In genomic region chr19:46784502-46784901, GRCm38 (mm10) we compare ENCODE assay signal across 17 mouse cellular contexts. TPM values are rescaled to one million over a fixed set of nuclear protein-coding genes. Genes with fewer than 3 reads are reported as not detected.
DNase-seq lines count a peak whose midpoint lies in the region; ATAC-seq and TF ChIP-seq lines count a peak whose summit lies in the region.
"Had no signal": no experiment of that assay in that cellular context is flagged by ENCODE, and none has a peak within 500 bp of the region (broad histone marks: within the 10 kb centered on the region; RNA-seq: fewer than 3 reads in every experiment).

No protein-coding gene starts in this region.

- no peak overlapping the region for H3K9ac ChIP-seq in intestine, embryonic 16.5 days (ENCODE audit: low read depth, low read length)
- H3K9ac ChIP-seq in liver, postnatal 0 days (replicated peaks) = no peak overlapping the region
- no peak overlapping the region for H3K9ac ChIP-seq in midbrain, embryonic 15.5 days
- H3K9ac ChIP-seq: forebrain, embryonic 15.5 days had no signal

- no peaks in the 10 kb centered on the region for H3K79me3 ChIP-seq in C2C12 (ENCODE audit: low read depth)

- peak overlapping the region; percentile 60 for H3K27ac ChIP-seq in intestine, embryonic 16.5 days (ENCODE audit: low read length)
- no peak overlapping the region for H3K27ac ChIP-seq in liver, postnatal 0 days (ENCODE audit: low read depth)
- no peak overlapping the region for H3K27ac ChIP-seq in left cerebral cortex, adult 2 months
- no peak overlapping the region for H3K27ac ChIP-seq in midbrain, embryonic 15.5 days
- H3K27ac ChIP-seq: forebrain, embryonic 15.5 days; midbrain, embryonic 10.5 days had no signal

- H3K79me2 ChIP-seq in C2C12 (ENCODE audit: control insufficient read depth, insufficient read depth) = no peaks in the 10 kb centered on the region

- DNase-seq in heart, adult 11 months = peak; percentile 72
- no peak for DNase-seq in heart, postnatal 10 days
- DNase-seq in liver, postnatal 0 days = no peak
- no peak for DNase-seq in thymus, postnatal 0 days (ENCODE audit: low spot score)
- no peak for DNase-seq in left cerebral cortex, adult 2 months (ENCODE audit: extremely low spot score in 1 of 2, low spot score in 2 of 2)
- DNase-seq: adrenal gland, postnatal 10 days; cerebellum, adult 11 months; heart, postnatal 4 days; right cerebral cortex, postnatal 14 days; thymus, postnatal 36 days had no signal

- H3K4me1 ChIP-seq in intestine, embryonic 16.5 days (ENCODE audit: control insufficient read depth, insufficient read depth, low read length) = 0 out of 2 replicates have a peak, but pooled peaks cover 6% of the 10 kb centered on the region
- peaks cover 13% of the 10 kb centered on the region for H3K4me1 ChIP-seq in liver, postnatal 0 days (ENCODE audit: insufficient read depth)
- 0 out of 2 replicates have a peak, but pooled peaks cover 3% of the 10 kb centered on the region for H3K4me1 ChIP-seq in midbrain, embryonic 15.5 days
- H3K4me1 ChIP-seq: forebrain, embryonic 15.5 days; midbrain, embryonic 10.5 days had no signal

- peak; percentile 96 for ATAC-seq in intestine, embryonic 16.5 days
- peak; percentile 85 for ATAC-seq in liver, postnatal 0 days
- ATAC-seq in midbrain, embryonic 15.5 days (replicated peaks) = no peak
- ATAC-seq: forebrain, embryonic 15.5 days had no signal

- 56% methylated on average over 6 of the region's 6 CpGs for WGBS in intestine, embryonic 16.5 days
- WGBS in liver, postnatal 0 days (ENCODE audit: insufficient replicate concordance) = 36% methylated on average over 6 of the region's 6 CpGs
- 89% methylated on average over 6 of the region's 6 CpGs for WGBS in midbrain, embryonic 15.5 days

- no peaks in the 10 kb centered on the region for H3K27me3 ChIP-seq in C2C12 (ENCODE audit: control insufficient read depth, insufficient read depth, insufficient read length)
- no peaks in the 10 kb centered on the region for H3K27me3 ChIP-seq in intestine, embryonic 16.5 days (replicated peaks; ENCODE audit: control insufficient read depth, insufficient read depth, low read length)
- H3K27me3 ChIP-seq in liver, postnatal 0 days (ENCODE audit: insufficient read depth, low read length) = no peaks in the 10 kb centered on the region
- no peaks in the 10 kb centered on the region for H3K27me3 ChIP-seq in midbrain, embryonic 15.5 days (replicated peaks)
- H3K27me3 ChIP-seq: forebrain, embryonic 15.5 days had no signal

- peak; percentile 75; the same call in 1 of the 2 replicates for TF ChIP-seq EP300 in liver, postnatal 0 days (IDR thresholded peaks at IDR 0.05; ENCODE audit: low read depth)

- H3K4me3 ChIP-seq in C2C12 (ENCODE audit: insufficient read depth, poor library complexity, severe bottlenecking) = no peak overlapping the region
- H3K4me3 ChIP-seq in intestine, embryonic 16.5 days (ENCODE audit: low read length) = no peak overlapping the region
- no peak overlapping the region for H3K4me3 ChIP-seq in liver, postnatal 0 days (ENCODE audit: low read depth, low read length)
- H3K4me3 ChIP-seq in left cerebral cortex, adult 2 months = no peak overlapping the region
- H3K4me3 ChIP-seq in midbrain, embryonic 15.5 days = no peak overlapping the region
- H3K4me3 ChIP-seq: forebrain, embryonic 15.5 days; midbrain, embryonic 10.5 days; myocyte had no signal

- no peak overlapping the region for H3ac ChIP-seq in C2C12 (ENCODE audit: control insufficient read depth, insufficient read length, low read depth)

- no peak for TF ChIP-seq CTCF in C2C12 (IDR thresholded peaks at IDR 0.05; ENCODE audit: control insufficient read depth, insufficient read depth, insufficient read length)
- no peak for TF ChIP-seq CTCF in liver, postnatal 0 days (IDR thresholded peaks at IDR 0.05; ENCODE audit: low read depth)
- no peak for TF ChIP-seq CTCF in left cerebral cortex, adult 2 months (IDR thresholded peaks at IDR 0.05)

- intact Hi-C loops in heart, postnatal 10 days (cut with DNase I) = no loop called here
- intact Hi-C loops in left cerebral cortex, adult 2 months (cut with DNase I) = no loop called here

- H3K9me3 ChIP-seq in intestine, embryonic 16.5 days (ENCODE audit: control insufficient read depth, low read length) = no peaks in the 10 kb centered on the region
- H3K9me3 ChIP-seq in liver, postnatal 0 days (ENCODE audit: low read length) = no peaks in the 10 kb centered on the region
- H3K9me3 ChIP-seq in midbrain, embryonic 15.5 days = no peaks in the 10 kb centered on the region
- H3K9me3 ChIP-seq: forebrain, embryonic 15.5 days; midbrain, embryonic 10.5 days had no signal

- H3K4me2 ChIP-seq in intestine, embryonic 16.5 days (ENCODE audit: low read depth, low read length) = no peak overlapping the region; the same call in 1 of the 2 replicates
- no peak overlapping the region for H3K4me2 ChIP-seq in liver, postnatal 0 days (ENCODE audit: low read depth, low read length)
- H3K4me2 ChIP-seq in midbrain, embryonic 15.5 days = no peak overlapping the region
- H3K4me2 ChIP-seq: forebrain, embryonic 15.5 days; heart, embryonic 11.5 days had no signal

- H3K36me3 ChIP-seq in C2C12 (ENCODE audit: control insufficient read depth, insufficient read depth) = no peaks in the 10 kb centered on the region
- no peaks in the 10 kb centered on the region for H3K36me3 ChIP-seq in intestine, embryonic 16.5 days (ENCODE audit: control insufficient read depth, insufficient read depth, low read length)
- no peaks in the 10 kb centered on the region for H3K36me3 ChIP-seq in liver, postnatal 0 days (replicated peaks; ENCODE audit: insufficient read depth, low read length)
- no peaks in the 10 kb centered on the region for H3K36me3 ChIP-seq in midbrain, embryonic 15.5 days (replicated peaks)
- H3K36me3 ChIP-seq: forebrain, embryonic 15.5 days; midbrain, embryonic 10.5 days had no signal

TF ChIP-seq in C2C12, 6 proteins besides CTCF, POLR2A, EP300 and RAD21:
- peak; percentile 8 for TF ChIP-seq CEBPB (IDR thresholded peaks at IDR 0.05; ENCODE audit: low read depth)
- TF ChIP-seq MAX (IDR thresholded peaks at IDR 0.05) = no peak
TF ChIP-seq in C2C12: peak in this region for 1.

RNA-seq across cellular contexts. Expression of gene Cnnm2, which starts 23.1 kb away (rescaled TPM):
- 1 to 10 TPM; 6.6 to 7.7 TPM for total RNA-seq in heart, postnatal 10 days (2021)
- 4.1 TPM for polyA plus RNA-seq in C2C12 (2012; fragmentation: generic; extraction: Trizol)
- polyA plus RNA-seq in intestine, embryonic 16.5 days (2015; fragmentation: Nextera tagmentation; extraction: Ambion mirVana) = 1.9 and 2.1 TPM in 2 replicates
- 1.6 and 2.0 TPM in 2 replicates for polyA plus RNA-seq in liver, postnatal 0 days (2015; fragmentation: Nextera tagmentation; extraction: Ambion mirVana)
- 1.7 and 1.8 TPM in 2 replicates for polyA plus RNA-seq in thymus, postnatal 0 days (2015; fragmentation: Nextera tagmentation; extraction: Ambion mirVana)
- total RNA-seq in left cerebral cortex, adult 2 months (2021) = 10 to 100 TPM; 35.7 to 37.3 TPM
- 7.8 and 10.1 TPM in 2 replicates for polyA plus RNA-seq in midbrain, embryonic 15.5 days (2015; fragmentation: Nextera tagmentation; extraction: Ambion mirVana)
